Mouse (Mus musculus) lung, adult 2 months (tissue): ENCODE results near the gene Gstt1. TPM values are rescaled to one million over a fixed set of nuclear protein-coding genes. Genes with fewer than 3 reads are reported as not detected.

ENCODE experiments used
- DNase-seq: peaks from one replicate; pipeline ENCODE4 v3.0.0; 2022
- H3K4me1 ChIP-seq: fragments of 200-500 bp; 2 replicates; pipeline ENCODE4 v1.6.1; 2011; ENCODE audit warnings: low read length; ENCODE audit not compliant: control insufficient read depth, insufficient read depth
- H3K4me3 ChIP-seq: fragments of 200-500 bp; replicated peaks from 2 replicates; pipeline ENCODE3; 2011; ENCODE audit warnings: low read depth, mild to moderate bottlenecking, control low read depth, low read length; ENCODE audit errors: extremely low read depth
- CTCF ChIP-seq: fragments of 200-500 bp; IDR thresholded peaks from 2 replicates; pipeline ENCODE4 v1.5.1; 2011; ENCODE audit warnings: mild to moderate bottlenecking, low read length, control low read depth; ENCODE audit not compliant: insufficient read depth
- POLR2A ChIP-seq: fragments of 200-500 bp; IDR thresholded peaks from 2 replicates; pipeline ENCODE4 v1.6.1; 2011; ENCODE audit warnings: low read depth, mild to moderate bottlenecking, control low read depth, low read length, borderline replicate concordance; ENCODE audit errors: extremely low read depth
- WGBS: fragments of 180-500 bp; shearing (Covaris S2); methylation state at CpG from one replicate; pipeline ENCODE4 v1.1.7; 2018; 5-methylcytosine and 5-hydroxymethylcytosine counted together
- polyA plus RNA-seq: library from polyadenylated mRNA; depleted of rRNA; stranded (reverse); fragments of >200 nt; gene quantifications from 2 replicates; pipeline ENCODE4 v1.2.3, GENCODE M21; 2012; rRNA removed

Gene Gstt1
- polyA plus RNA-seq, 1 experiment, result 163 TPM

- 84% methylated on average over 6 of the region's 6 CpGs for WGBS
- TF ChIP-seq POLR2A, result no peak
- no peak for TF ChIP-seq CTCF
- Histone ChIP-seq H3K4me1 (0 out of 2 replicates have a peak, but pooled peaks cover 4% of the 10 kb centered on the region), H3K4me3 (no peak overlapping the region)
- DNase-seq, result no peak
Observed at GRCm38 (mm10) chr10:75766856-75767255, 31.5 kb downstream of the Gstt1 start.

DNA sequence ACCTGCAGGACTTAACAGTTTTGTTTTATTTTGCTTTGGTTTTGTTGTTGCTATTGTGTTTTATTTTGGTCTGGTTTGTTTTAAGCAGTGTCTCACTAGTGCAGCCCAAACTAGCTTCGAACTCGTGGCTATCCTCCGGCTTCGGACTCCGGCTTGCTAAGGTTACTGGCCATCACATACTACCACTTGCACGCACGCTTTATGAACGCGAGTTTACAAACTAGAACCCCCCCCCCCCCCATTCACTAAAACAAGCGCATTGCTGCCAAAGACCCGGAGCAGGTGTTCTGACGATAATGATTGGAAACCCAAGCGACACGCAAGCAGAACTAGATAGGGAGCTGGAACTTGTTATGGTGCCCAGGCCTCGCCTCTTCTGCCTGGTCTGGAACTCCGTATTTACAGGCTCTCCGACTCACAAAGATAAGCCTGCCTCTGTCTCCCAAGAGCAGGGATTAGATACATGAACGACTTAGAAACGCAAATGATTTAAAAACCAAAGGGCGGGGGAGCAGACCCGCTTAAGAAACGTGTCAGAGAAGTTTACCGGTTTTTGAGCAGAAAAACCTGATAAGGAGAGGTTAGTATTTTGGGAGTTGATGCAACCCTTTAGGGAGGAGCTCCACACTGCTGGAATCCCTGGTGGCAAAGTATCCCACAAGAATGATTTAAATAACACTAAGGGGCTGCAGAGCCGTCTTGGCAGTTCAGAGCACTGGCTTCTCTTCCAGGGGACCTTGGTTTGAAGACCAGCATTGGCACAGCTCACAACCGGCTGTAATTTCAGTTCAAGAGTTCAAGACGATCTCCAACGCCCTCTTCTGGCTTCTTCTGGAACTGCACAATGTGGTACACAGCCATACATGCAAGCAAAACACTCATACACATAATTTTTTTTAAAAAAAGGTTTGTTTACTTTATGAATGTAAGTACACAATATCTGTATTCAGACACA, 33.6 kb downstream of the Gstt1 start:
- under 1% methylated on average over 27 of the region's 27 CpGs for WGBS
- DNase-seq, result peak; percentile 47
- TF ChIP-seq CTCF (peak; percentile 34; the same call in 1 of the 2 replicates), POLR2A (no peak)
- Histone ChIP-seq H3K4me3 (peak overlapping the region; percentile 85), H3K4me1 (0 out of 2 replicates have a peak, but pooled peaks cover 4% of the 10 kb centered on the region)

- DNase-seq, result peak; percentile 95
- under 1% methylated on average over 61 of the region's 61 CpGs for WGBS
- H3K4me1 ChIP-seq, result 0 out of 2 replicates have a peak, but pooled peaks cover 4% of the 10 kb centered on the region
- peak; percentile 88; the same call in 1 of the 2 replicates for TF ChIP-seq POLR2A
- TF ChIP-seq CTCF, result no peak
- peak within 1 kb of the TSS; percentile 95 for H3K4me3 ChIP-seq
Observed at GRCm38 (mm10) chr10:75763682-75764518, 34.5 kb downstream of the Gstt1 start, which contains the start of gene Cabin1. Gene Cabin1 (minus strand): TSS chr10:75764341.

DNA sequence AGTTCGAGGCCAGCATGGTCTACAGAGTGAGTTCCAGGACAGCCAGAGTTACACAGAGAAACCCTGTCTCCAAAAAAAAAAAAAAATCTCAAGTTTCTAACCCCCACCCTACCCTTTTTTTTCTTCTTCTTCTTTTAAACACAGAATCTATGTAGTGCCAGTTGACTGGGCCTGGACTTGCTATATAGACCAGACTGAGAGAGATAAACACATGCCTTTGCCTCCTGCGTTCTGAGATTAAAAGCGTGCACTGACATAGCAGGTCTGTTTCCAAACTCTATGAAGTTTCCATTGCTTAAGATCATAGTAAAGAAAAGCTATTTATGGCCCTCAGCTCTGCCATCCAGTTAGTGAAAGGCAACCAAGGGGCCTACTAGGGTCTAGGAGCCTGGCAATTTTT, 36.0 kb downstream of the Gstt1 start:
- WGBS, result 90% methylated on average over 3 of the region's 3 CpGs
- H3K4me3 ChIP-seq, result no peak overlapping the region
- no peak for DNase-seq
- 0 out of 2 replicates have a peak, but pooled peaks cover 4% of the 10 kb centered on the region for H3K4me1 ChIP-seq
- no peak for TF ChIP-seq CTCF
- no peak for TF ChIP-seq POLR2A

- WGBS, result 96% methylated on average over 3 of the region's 3 CpGs
- Histone ChIP-seq H3K4me3 (no peak overlapping the region), H3K4me1 (0 out of 2 replicates have a peak, but pooled peaks cover 4% of the 10 kb centered on the region)
- no peak for DNase-seq
- TF ChIP-seq CTCF (no peak), POLR2A (no peak)
Observed at GRCm38 (mm10) chr10:75760311-75760710, 38.1 kb downstream of the Gstt1 start.

GRCm38 (mm10) chr10:75756719-75757118, 41.7 kb downstream of the Gstt1 start:
- no peaks in the 10 kb centered on the region for H3K4me1 ChIP-seq
- TF ChIP-seq POLR2A (no peak), CTCF (no peak)
- no peak for DNase-seq
- 82% methylated on average over 11 of the region's 11 CpGs for WGBS
- no peak overlapping the region for H3K4me3 ChIP-seq

GRCm38 (mm10) chr10:75744017-75744416, 54.4 kb downstream of the Gstt1 start:
- peak; percentile 75 for DNase-seq
- 40% methylated on average over 3 of the region's 3 CpGs for WGBS

DNA sequence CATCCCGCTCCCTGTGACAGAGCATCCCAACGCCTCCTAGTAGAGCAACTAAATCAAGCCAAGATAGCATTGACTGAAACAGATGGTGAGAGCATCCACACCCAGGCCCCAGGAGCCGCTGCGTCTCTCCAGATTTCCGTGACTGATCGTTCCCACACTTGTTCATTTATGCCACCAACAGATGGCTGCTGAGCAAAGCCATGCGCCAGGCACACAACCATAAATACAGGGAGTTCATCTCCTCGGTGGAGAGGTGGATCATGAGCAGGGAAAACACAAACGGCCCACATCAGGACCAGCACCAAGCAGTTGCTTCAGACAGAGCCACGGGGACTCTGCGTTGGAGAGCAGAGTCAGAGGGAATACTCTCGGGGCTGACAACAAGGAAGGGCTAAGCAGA, 55.0 kb downstream of the Gstt1 start:
- no peak for DNase-seq
- Histone ChIP-seq H3K4me1 (no peaks in the 10 kb centered on the region), H3K4me3 (no peak overlapping the region)
- TF ChIP-seq CTCF (no peak), POLR2A (no peak)
- 90% methylated on average over 12 of the region's 12 CpGs for WGBS

More at GRCm38 (mm10) chr10:75744017-75744416, 54.4 kb downstream of the Gstt1 start:
- peak; percentile 87 for TF ChIP-seq CTCF
- no peak for TF ChIP-seq POLR2A
- Histone ChIP-seq H3K4me3 (no peak overlapping the region), H3K4me1 (no peaks in the 10 kb centered on the region)

GRCm38 (mm10) chr10:75740866-75741265, 57.5 kb downstream of the Gstt1 start:
- TF ChIP-seq CTCF, result no peak
- TF ChIP-seq POLR2A, result no peak
- 89% methylated on average over 3 of the region's 3 CpGs for WGBS
- Histone ChIP-seq H3K4me1 (no peaks in the 10 kb centered on the region), H3K4me3 (no peak overlapping the region)
- no peak for DNase-seq

Other genes starting within 250 kb of the Gstt1 start
- 0.30 and 0.36 TPM in 2 replicates for gene Lrrc75b, start 238.3 kb downstream of the Gstt1 start, polyA plus RNA-seq
- 1.8 and 2.2 TPM in 2 replicates for gene Ggt1, start 237.0 kb downstream of the Gstt1 start, polyA plus RNA-seq
- 35.5 and 39.7 TPM in 2 replicates for gene Ggt5, start 209.2 kb downstream of the Gstt1 start, polyA plus RNA-seq
- 13.4 and 15.3 TPM in 2 replicates for gene Susd2, start 154.6 kb downstream of the Gstt1 start, polyA plus RNA-seq
- gene Cabin1, start 34.2 kb downstream of the Gstt1 start, polyA plus RNA-seq, result 53.6 and 65.0 TPM in 2 replicates
- 59.7 and 65.3 TPM in 2 replicates for gene Ddt, start 25.2 kb downstream of the Gstt1 start, polyA plus RNA-seq
- not detected in 2 replicates for gene Gm20441, start 17.6 kb downstream of the Gstt1 start, polyA plus RNA-seq
- gene Gstt3, start 17.2 kb downstream of the Gstt1 start, polyA plus RNA-seq, result 47.8 and 63.7 TPM in 2 replicates
- gene Gstt4, start 24.0 kb upstream of the Gstt1 start, polyA plus RNA-seq, result not detected in 2 replicates
- gene Gstt2, start 38.8 kb upstream of the Gstt1 start, polyA plus RNA-seq, result 137 and 149 TPM in 2 replicates
- gene Mif, start 61.7 kb upstream of the Gstt1 start, polyA plus RNA-seq, result 479 and 563 TPM in 2 replicates
- 5.1 and 12.1 TPM in 2 replicates for gene Derl3, start 94.8 kb upstream of the Gstt1 start, polyA plus RNA-seq
- 41.2 and 53.1 TPM in 2 replicates for gene Smarcb1, start 123.0 kb upstream of the Gstt1 start, polyA plus RNA-seq
- gene Chchd10, start 134.5 kb upstream of the Gstt1 start, polyA plus RNA-seq, result 415 and 628 TPM in 2 replicates
- 83.9 and 89.2 TPM in 2 replicates for gene Mmp11, start 137.9 kb upstream of the Gstt1 start, polyA plus RNA-seq
- gene Gm867, start 142.1 kb upstream of the Gstt1 start, polyA plus RNA-seq, result 12.6 and 15.8 TPM in 2 replicates
- 57.1 and 72.3 TPM in 2 replicates for gene Vpreb3, start 144.5 kb upstream of the Gstt1 start, polyA plus RNA-seq
- 0.03 and 0.09 TPM in 2 replicates for gene Gm5134, start 155.9 kb upstream of the Gstt1 start, polyA plus RNA-seq
- gene Zfp280b, start 234.1 kb upstream of the Gstt1 start, polyA plus RNA-seq, result 5.3 and 6.9 TPM in 2 replicates